Mouse (Mus musculus): Measurements from ENCODE around the gene 4430402I18Rik. TPM values are rescaled to one million over a fixed set of nuclear protein-coding genes. Genes with fewer than 3 reads are reported as not detected.
"Not testable (repeated sequence)": the region's sequence is repeated elsewhere in the genome, so short reads cannot be mapped to it uniquely, and the experiment has no call there.

The 4430402I18Rik gene
- total and polyA plus RNA-seq, 3 experiments = 16.8 to 27.0 (median 22.6) TPM

GRCm38 (mm10) chr19:29011355-29011990 lies 43.9 kb upstream of the 4430402I18Rik start:
- intact Hi-C loops (cut with DNase I) = no loop called here
- peaks cover 27% of the 10 kb centered on the region for H3K36me3 ChIP-seq (ENCODE audit: control insufficient read depth, insufficient read depth, low read length)
- no peak for TF ChIP-seq EP300 (IDR thresholded peaks at IDR 0.05; ENCODE audit: insufficient read depth, low read depth, low read length)
- no peak for TF ChIP-seq CTCF (IDR thresholded peaks at IDR 0.05)
- TF ChIP-seq POLR2A (IDR thresholded peaks at IDR 0.05; ENCODE audit: insufficient read depth, low read depth, low read length) = no peak
- H3K9ac ChIP-seq (ENCODE audit: low read depth, low read length) = no peak overlapping the region
- no peak for DNase-seq
- WGBS = 93% methylated on average over 12 of the region's 12 CpGs
- H3K27ac ChIP-seq = no peak overlapping the region
- no peaks in the 10 kb centered on the region for H3K79me2 ChIP-seq (replicated peaks; ENCODE audit: control insufficient read depth, insufficient read depth, low read length)
- no peak overlapping the region for H3K4me3 ChIP-seq
- peaks cover 2% of the 10 kb centered on the region for H3K4me1 ChIP-seq (ENCODE audit: control insufficient read depth, insufficient read depth, low read length)
- H3K27me3 ChIP-seq (ENCODE audit: control insufficient read depth, insufficient read depth, low read length) = no peaks in the 10 kb centered on the region

GRCm38 (mm10) chr19:29009046-29009445 lies 41.4 kb upstream of the 4430402I18Rik start:
- no peak for DNase-seq
- Histone ChIP-seq H3K4me3 (no peak overlapping the region), H3K9ac (ENCODE audit: low read depth, low read length) (no peak overlapping the region), H3K36me3 (ENCODE audit: control insufficient read depth, insufficient read depth, low read length) (peaks cover 12% of the 10 kb centered on the region), H3K27ac (no peak overlapping the region), H3K79me2 (replicated peaks; ENCODE audit: control insufficient read depth, insufficient read depth, low read length) (peaks cover 4% of the 10 kb centered on the region), H3K4me1 (ENCODE audit: control insufficient read depth, insufficient read depth, low read length) (no peaks in the 10 kb centered on the region; the same call in 1 of the 2 replicates), H3K27me3 (ENCODE audit: control insufficient read depth, insufficient read depth, low read length) (no peaks in the 10 kb centered on the region)
- WGBS = 93% methylated on average over 11 of the region's 11 CpGs
- TF ChIP-seq POLR2A (IDR thresholded peaks at IDR 0.05; ENCODE audit: insufficient read depth, low read depth, low read length) (no peak), CTCF (IDR thresholded peaks at IDR 0.05) (no peak)
- intact Hi-C loops (cut with DNase I) = no loop called here

- Histone ChIP-seq H3K27me3 (ENCODE audit: control insufficient read depth, insufficient read depth, low read length) (no peaks in the 10 kb centered on the region), H3K27ac (no peak overlapping the region), H3K4me3 (no peak overlapping the region), H3K36me3 (ENCODE audit: control insufficient read depth, insufficient read depth, low read length) (peaks cover 9% of the 10 kb centered on the region), H3K79me2 (replicated peaks; ENCODE audit: control insufficient read depth, insufficient read depth, low read length) (peaks cover 4% of the 10 kb centered on the region), H3K4me1 (ENCODE audit: control insufficient read depth, insufficient read depth, low read length) (no peaks in the 10 kb centered on the region), H3K9ac (ENCODE audit: low read depth, low read length) (no peak overlapping the region)
- no peak for DNase-seq
- intact Hi-C loops (cut with DNase I) = no loop called here
- TF ChIP-seq CTCF (IDR thresholded peaks at IDR 0.05) = no peak
- TF ChIP-seq POLR2A (IDR thresholded peaks at IDR 0.05; ENCODE audit: insufficient read depth, low read depth, low read length) = no peak
- no peak for TF ChIP-seq EP300 (IDR thresholded peaks at IDR 0.05; ENCODE audit: insufficient read depth, low read depth, low read length)
- 81% methylated on average over 3 of the region's 3 CpGs for WGBS
These were observed 40.6 kb upstream of the 4430402I18Rik start for GRCm38 (mm10) chr19:29008069-29008706.

GRCm38 (mm10) chr19:29000321-29000720 lies 32.7 kb upstream of the 4430402I18Rik start:
- 97% methylated on average over 16 of the region's 16 CpGs for WGBS
- H3K27me3 ChIP-seq (ENCODE audit: control insufficient read depth, insufficient read depth, low read length); DNase-seq; H3K79me2 ChIP-seq (replicated peaks; ENCODE audit: control insufficient read depth, insufficient read depth, low read length); H3K27ac ChIP-seq; H3K4me1 ChIP-seq (ENCODE audit: control insufficient read depth, insufficient read depth, low read length); H3K9ac ChIP-seq (ENCODE audit: low read depth, low read length); intact Hi-C loops (cut with DNase I); H3K4me3 ChIP-seq: not testable (repeated sequence)
- peaks cover 23% of the 10 kb centered on the region for H3K36me3 ChIP-seq (ENCODE audit: control insufficient read depth, insufficient read depth, low read length)

- H3K27me3 ChIP-seq (ENCODE audit: control insufficient read depth, insufficient read depth, low read length) = no peaks in the 10 kb centered on the region
- peaks cover 38% of the 10 kb centered on the region for H3K36me3 ChIP-seq (ENCODE audit: control insufficient read depth, insufficient read depth, low read length)
- WGBS = 67% methylated on average over 4 of the region's 4 CpGs
These were observed 30.5 kb upstream of the 4430402I18Rik start for GRCm38 (mm10) chr19:28997976-28998630.

GRCm38 (mm10) chr19:28995366-28995765 lies 27.8 kb upstream of the 4430402I18Rik start:
- Histone ChIP-seq H3K36me3 (ENCODE audit: control insufficient read depth, insufficient read depth, low read length) (peaks cover 31% of the 10 kb centered on the region), H3K4me1 (ENCODE audit: control insufficient read depth, insufficient read depth, low read length) (peaks cover 7% of the 10 kb centered on the region), H3K79me2 (replicated peaks; ENCODE audit: control insufficient read depth, insufficient read depth, low read length) (peaks cover 1% of the 10 kb centered on the region; the same call in 1 of the 2 replicates), H3K9ac (ENCODE audit: low read depth, low read length) (no peak overlapping the region), H3K27me3 (ENCODE audit: control insufficient read depth, insufficient read depth, low read length) (no peaks in the 10 kb centered on the region), H3K4me3 (no peak overlapping the region), H3K27ac (no peak overlapping the region)
- TF ChIP-seq POLR2A (IDR thresholded peaks at IDR 0.05; ENCODE audit: insufficient read depth, low read depth, low read length) (no peak), CTCF (IDR thresholded peaks at IDR 0.05) (no peak), EP300 (IDR thresholded peaks at IDR 0.05; ENCODE audit: insufficient read depth, low read depth, low read length) (no peak)
- intact Hi-C loops (cut with DNase I) = no loop called here
- no peak for DNase-seq
- WGBS = 76% methylated on average over 5 of the region's 5 CpGs

More at GRCm38 (mm10) chr19:28997976-28998630, 30.5 kb upstream of the 4430402I18Rik start:
- no peak overlapping the region for H3K27ac ChIP-seq
- no peak for DNase-seq
- no peaks in the 10 kb centered on the region; the same call in 1 of the 2 replicates for H3K79me2 ChIP-seq (replicated peaks; ENCODE audit: control insufficient read depth, insufficient read depth, low read length)
- H3K4me1 ChIP-seq (ENCODE audit: control insufficient read depth, insufficient read depth, low read length) = peaks cover 10% of the 10 kb centered on the region
- intact Hi-C loops (cut with DNase I) = no loop called here
- no peak overlapping the region for H3K9ac ChIP-seq (ENCODE audit: low read depth, low read length)
- TF ChIP-seq POLR2A (IDR thresholded peaks at IDR 0.05; ENCODE audit: insufficient read depth, low read depth, low read length) = no peak
- TF ChIP-seq EP300 (IDR thresholded peaks at IDR 0.05; ENCODE audit: insufficient read depth, low read depth, low read length) = no peak
- no peak for TF ChIP-seq CTCF (IDR thresholded peaks at IDR 0.05)
- H3K4me3 ChIP-seq = no peak overlapping the region

All from heart, adult 2 months (tissue).